Mouse (Mus musculus): Measurements from ENCODE around the gene Cdh18.
"Not testable (repeated sequence)": the region's sequence is repeated elsewhere in the genome, so short reads cannot be mapped to it uniquely, and the experiment has no call there.

The Cdh18 gene

DNA sequence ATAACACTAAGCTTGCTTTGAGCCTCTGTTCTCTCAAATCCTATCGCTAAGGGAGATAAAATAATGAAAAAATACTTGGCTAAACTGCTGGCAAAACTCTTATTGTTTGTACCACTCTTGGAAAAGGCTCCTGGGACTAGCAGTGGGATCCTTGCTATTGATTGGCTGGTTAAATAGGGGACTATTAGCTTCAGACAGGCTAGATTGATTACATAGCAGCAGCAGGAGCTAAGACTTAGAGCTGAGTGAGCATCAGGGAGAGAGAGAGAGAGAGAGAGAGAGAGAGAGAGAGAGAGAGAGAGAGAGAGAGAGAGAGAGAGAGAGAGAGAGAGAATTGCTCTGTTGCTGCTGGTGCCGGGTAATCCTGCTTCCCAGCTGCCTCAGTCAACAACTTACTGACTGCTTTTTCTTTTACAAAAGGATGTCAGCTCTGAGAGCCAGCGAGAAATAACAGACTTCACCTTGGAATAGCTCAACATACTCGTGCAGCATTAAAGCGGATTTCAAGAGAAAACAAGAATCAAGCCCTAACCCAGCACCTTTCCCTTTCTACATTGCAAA lies at the start of gene Cdh18:
Gene Cdh18 (plus strand): TSS at position 312 of the 561 bp plus-strand sequence.
- DNase-seq (ENCODE audit: low read depth, low spot score), result no peak

DNA sequence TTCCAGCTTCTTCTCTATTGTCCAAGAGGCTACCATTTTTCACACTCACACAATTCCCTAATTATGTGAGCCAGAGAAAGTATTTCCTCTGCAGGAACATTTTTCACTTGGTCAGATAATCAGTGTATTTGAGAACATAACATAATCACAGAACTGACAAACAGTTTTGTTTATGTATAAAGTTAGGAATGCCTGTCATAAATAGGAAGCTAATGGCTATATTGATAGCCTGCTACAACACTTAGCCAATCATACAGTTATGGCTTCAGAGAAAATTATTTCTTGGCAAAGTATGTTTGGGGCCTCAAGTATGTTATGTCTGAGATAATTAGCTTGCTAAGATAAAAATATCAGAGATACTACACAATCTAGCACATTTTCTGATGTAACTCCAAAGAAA lies 37.6 kb upstream of the Cdh18 start:
- DNase-seq (ENCODE audit: low read depth, low spot score), result no peak

DNA sequence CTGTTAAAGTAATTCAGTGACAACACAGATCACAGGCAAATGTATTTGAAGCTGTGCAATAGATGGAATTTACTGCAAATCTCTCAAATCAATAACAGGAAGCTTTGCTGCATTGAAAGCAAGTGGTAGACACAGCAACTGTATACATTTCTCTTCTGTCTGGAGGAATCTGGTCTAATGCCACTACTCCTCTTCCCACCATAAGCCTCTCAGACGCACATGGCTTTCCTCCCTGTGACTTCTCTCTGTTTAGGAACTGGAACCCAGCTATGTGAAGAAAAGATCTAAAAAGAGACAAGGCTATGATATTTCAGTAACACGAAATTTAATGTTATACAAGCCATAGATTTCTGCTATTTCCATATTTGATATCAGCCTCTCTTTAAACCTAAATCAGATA lies 13.0 kb upstream of the Cdh18 start:
- no peak for DNase-seq (ENCODE audit: low read depth, low spot score)

DNA sequence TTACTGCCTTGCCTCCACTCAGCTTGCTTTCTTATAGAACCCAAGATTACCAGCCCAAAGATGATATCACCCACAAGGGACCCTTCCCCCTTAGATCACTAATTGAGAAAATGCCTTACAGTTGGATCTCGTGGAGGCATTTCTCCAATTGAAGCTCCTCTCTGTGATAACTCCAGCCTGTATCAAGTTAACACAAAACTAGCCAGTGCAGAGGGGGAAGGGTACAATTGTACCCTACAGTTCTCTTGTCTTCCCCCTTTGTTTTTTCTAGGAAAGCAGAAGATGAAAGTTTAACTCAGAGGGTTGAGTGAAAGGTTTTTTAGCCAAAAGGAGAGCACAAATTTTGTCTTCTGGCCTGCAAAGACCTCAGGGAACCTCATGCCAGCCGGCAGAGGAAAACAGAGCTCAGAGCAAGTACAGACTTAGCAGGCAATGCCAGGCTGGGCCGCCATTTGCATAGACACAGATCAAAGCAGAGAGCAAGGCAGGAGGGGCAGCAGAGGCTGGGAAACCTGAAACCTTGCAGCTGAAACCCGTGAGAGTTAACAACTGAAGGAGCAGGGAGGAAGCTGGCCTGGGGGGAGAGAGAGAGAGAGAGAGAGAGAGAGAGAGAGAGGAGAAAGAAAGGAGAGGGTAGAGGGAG lies 29.3 kb downstream of the Cdh18 start:
- peak; percentile 45 for DNase-seq (ENCODE audit: low read depth, low spot score)

DNA sequence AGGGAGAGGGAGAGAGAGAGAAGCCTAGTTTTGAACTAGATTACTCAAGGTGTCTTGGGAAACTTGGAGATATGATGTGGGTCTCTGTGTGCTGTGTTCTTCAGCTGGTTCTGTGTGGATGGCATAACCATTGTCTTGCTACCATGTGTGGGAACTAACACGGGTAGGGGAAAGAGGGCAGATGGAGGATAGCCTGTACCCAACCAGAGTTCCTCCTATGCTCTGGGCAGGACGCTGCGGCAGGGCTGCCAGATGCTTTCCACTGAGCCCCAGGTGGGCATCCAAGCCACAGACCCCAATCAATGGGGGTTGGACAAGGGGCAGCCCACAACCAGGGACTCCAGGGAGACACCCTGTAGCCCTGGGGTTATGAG lies 29.8 kb downstream of the Cdh18 start:
- no peak for DNase-seq (ENCODE audit: low read depth, low spot score)

DNA sequence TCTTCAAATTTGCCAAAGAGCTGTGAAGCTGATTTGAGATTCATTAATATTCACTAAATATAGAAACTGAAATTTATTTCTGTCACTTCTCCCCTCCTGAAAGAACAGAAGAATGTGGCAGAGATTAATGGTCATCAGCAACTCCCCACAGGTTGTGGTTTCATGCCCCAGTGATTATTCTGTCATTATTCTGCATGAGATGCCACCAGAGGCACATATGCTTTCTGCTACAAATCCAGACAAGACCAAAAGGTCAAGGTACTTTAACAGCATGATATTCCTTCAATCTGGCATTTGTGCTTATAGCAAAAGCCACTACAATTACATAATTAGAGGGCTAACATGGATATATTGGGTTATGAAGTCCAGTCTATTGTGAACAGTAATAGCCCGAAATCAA lies 35.8 kb downstream of the Cdh18 start:
- DNase-seq (ENCODE audit: low read depth, low spot score), result peak; percentile 39

DNA sequence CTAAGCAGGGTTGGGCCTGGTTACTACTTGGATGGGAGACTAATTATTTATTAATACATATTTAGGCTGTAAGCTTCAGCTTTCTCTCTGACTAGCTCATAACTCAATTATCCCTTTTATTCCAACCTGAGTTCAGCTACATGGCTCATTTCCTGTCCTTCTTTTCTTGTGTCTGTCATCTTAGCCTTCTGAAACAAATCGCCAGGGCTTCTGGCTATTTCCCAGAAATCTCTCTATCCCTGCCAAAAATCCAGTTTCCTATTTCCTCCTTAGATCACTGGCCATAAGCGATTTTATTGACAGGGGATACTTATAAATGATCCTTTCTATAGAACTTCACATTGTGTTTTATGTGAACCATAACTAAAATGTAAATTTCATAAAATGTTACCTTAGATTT lies 167.6 kb downstream of the Cdh18 start:
- DNase-seq (ENCODE audit: low read depth, low spot score), result no peak

DNA sequence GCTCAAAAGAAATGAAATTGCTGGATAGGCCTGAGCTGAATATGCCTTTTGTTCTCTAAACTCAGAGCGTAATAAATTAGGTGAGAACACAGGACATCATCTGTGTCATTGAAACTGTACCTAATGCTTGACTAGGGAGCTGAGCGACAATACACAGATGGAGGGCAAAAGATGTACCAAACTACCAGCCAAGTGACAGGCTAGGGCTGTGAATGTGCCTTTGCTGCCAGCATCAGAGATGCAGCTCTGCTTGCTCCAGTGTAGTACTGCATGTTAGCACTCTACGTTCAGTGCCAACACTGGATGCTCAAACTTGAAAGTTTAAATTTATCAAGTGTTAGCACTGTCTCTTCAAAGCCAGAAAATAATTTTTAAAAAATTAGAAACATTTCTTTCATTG lies 168.9 kb downstream of the Cdh18 start:
- peak; percentile 46 for DNase-seq (ENCODE audit: low read depth, low spot score)

DNA sequence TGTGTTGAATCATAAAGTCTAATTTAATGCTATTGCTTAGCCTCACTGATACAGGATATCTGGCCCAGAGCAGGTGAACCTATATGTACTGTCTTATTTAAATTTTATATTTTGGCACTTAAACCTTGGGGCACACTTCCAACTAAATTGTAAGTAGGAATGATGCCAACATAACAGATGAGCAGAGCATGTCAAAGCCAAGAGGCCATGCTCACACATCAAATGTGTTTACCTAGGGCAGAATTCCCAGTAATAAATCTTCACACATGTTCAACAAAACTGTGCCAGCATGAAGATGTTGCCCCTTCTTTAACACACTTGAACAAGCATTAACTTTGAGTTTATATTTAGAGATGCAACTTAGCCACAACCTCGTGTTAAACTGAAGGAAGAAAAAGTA lies 177.8 kb downstream of the Cdh18 start:
- no peak for DNase-seq (ENCODE audit: low read depth, low spot score)

DNA sequence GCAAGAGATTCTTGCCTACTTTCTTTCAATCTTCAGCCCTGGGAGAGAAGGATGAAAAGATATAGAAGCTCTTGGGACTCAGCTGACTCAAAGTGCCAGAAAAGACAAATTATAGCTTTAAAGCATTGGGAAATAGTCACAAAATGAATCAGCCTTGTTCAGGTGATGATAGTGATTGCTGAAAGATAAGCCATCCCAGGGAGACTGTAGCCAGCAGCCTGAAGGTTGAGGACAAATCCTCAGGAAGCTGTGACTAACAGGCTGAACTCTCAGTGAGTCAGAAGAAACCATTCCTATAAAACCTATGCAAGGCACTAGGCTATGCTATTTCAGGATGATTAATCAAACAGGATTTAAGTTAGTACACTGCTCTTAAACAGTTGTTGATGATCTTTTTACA lies 184.2 kb downstream of the Cdh18 start:
- no peak for DNase-seq (ENCODE audit: low read depth, low spot score)

DNA sequence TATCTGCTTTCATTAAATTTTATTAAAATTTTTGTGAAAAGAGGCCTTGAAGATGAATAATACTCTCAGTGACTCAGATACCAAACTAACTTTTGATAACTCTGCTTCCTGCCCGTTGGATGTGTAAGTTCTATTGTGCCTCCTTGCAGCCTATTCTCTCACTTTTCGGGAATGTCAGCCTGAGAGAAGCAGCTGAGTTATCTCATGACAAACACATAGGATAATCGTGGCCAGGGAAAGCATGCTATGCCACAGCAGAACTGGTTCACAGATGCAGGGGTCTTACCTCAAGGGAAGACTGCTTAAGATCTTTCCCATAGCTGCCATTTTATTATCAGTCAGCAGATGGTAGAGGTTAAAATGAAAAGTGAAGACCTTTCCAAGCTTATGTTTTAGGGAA lies 187.3 kb downstream of the Cdh18 start:
- DNase-seq (ENCODE audit: low read depth, low spot score), result no peak

DNA sequence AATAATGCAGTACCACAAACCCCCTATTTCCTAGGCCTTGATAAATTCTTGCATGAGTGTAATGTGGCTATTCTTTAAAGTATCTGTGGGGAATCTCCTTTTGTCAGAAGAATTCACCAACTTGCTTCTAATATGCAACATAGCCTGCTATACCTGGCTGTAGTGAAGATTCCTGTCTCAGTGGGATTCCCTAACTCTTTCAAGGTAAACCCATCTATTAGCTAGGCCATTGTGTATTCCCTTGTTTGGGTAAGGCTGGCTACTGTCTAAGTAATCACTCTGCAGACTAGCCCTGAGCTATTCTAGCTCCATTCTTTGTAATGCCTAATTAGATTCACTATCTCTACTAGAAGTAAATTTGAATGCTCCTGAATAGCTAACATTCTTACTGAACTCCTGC lies 212.4 kb downstream of the Cdh18 start:
- not testable (repeated sequence) for DNase-seq (ENCODE audit: low read depth, low spot score)

DNA sequence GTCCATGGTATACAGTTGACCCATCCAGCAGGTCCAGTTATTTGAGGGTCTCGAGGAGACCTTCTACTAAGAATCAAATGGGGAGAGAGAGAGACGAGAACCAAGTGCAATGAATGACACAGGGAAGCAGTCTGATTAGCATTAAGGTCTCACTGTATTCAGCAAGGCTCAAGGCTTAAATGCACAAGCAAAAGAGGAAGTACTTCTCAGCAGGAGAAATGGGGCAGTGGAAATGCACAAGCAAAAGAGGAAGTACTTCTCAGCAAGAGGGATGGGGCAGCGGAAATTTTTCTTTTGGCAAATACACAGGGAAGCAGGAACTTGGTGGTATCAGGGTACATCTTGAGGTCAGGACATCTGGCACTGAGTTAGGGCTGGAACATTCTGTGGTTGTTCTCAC lies 217.8 kb downstream of the Cdh18 start:
- not testable (repeated sequence) for DNase-seq (ENCODE audit: low read depth, low spot score)

DNA sequence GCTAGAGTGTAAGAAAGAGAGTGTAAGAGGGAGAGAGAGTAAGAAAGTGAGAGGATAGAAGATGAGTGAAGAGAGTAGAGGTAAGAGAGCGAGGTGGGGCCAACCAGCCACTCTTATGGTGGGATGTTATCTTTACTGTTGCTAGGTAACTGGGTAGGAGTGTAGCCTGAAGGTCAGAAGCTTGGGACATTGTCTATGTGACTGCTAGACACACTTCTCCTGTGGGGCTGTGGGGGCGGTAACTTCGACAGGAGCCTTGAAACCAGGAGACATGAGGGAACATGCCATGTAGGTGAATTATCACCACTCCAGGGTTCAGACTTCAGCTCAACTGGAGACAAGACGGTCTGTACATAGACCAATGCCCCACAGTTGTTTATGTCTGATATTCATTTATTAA lies 227.5 kb downstream of the Cdh18 start:
- no peak for DNase-seq (ENCODE audit: low read depth, low spot score)

DNA sequence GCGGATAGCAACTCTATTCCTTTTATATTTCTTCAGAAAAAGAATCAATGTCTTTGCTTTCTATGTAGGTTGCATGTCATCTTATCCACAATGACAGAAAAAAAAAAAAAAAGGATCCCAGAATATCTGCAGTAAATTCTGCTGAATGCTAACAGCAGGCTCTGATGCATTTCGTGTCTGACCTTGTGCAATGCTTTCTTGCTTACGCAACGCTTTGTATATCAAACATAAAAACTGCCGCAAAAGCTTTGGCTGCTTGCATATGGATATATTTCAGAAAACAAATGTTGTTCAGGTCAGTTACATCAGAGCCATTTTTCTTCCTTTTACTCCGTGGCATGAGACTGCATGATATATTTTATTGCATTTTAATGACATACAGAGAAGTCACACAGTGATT lies 240.9 kb downstream of the Cdh18 start:
- no peak for DNase-seq (ENCODE audit: low read depth, low spot score)

DNA sequence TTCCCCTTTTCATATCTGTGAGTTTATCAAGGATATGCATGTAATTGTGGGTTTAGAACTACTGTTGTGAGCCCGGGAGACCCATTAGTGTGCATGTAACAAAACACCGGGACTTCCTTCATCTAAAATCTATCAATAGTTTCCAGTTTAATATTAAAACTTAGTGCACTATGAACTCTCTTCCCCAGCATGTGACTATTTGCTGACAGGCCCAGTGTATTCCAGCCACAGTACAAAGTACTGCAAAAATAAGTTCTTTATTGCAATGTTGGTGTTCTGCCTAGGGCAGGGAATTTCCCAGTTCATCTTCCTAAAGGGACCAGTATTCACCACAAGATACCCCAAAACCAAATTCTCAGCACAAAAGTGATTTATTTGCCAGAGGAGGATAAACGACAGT lies 243.0 kb downstream of the Cdh18 start:
- no peak for DNase-seq (ENCODE audit: low read depth, low spot score)

DNA sequence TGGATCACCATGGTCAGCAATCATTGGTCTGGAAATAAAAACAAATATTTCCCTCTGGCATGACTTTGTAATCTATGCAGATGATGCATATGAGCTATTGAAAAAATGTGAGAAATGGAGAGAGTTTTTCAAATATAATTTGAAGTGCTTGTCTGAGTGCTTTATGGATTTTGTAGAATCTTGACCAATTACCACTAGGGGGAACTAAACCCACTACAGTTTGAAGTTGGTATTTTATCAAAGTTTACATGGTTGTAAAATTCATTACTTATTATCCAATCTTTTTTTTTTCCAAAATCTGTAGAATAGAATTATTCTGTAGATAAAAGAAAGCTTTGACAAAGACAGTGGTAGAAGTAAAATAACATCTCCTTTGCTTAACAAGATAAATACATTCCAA lies 284.3 kb downstream of the Cdh18 start:
- DNase-seq (ENCODE audit: low read depth, low spot score), result no peak

DNA sequence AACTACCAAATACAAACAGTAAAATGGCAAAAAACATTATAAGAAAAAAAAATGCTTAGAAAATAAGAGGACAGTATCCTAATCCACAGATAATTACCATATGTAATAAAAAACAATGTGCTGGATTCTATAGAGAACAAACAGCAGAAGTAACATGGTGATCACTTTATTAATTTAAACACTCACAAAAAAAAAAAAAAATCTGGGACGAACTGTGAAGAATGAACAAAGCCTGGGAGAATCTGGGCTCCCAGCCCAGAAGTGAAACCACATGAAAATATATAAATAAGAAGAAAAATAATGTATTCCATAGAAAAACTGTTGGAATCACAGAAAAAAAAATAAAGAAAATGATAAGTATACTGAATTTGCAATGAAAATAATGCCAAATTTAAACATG lies 288.4 kb downstream of the Cdh18 start:
- no peak for DNase-seq (ENCODE audit: low read depth, low spot score)

DNA sequence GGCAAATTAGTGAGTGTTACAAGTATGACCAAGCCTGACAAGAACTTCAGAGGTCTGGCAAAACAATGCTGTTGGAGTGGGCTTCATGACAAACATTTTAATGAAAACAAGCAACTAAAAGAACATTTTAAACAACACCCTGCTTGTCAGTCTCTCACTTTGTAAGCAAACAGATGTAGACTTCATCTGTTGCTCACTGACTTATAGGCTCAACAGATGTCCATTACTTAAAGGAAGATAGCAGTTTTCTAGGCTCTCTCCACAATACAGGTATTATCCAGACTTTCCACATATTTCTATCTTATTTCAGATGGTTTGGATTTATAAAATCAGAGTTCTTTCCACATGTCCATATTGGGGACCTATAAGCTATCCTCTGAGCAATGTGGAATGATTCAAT lies 308.9 kb downstream of the Cdh18 start:
- no peak for DNase-seq (ENCODE audit: low read depth, low spot score)

DNA sequence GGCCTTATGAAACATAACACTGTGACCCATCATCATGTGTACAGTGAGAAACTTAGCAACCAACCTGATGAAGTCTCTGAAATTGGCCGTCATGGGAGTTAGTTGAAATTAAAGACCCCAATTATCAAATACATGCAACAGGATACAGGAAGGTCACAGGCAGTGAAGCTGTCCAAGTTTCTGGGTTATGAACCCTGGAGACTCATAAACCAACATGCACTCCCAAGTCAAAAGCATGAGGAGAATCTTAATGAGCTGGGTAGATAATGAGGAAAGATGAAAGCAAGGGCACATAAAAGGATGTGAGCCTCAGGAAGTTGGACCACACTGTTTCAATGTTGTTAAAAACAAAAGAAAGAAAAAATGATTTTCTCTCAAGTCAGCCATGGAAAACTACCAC lies 321.9 kb downstream of the Cdh18 start:
- DNase-seq (ENCODE audit: low read depth, low spot score), result peak; percentile 4

DNA sequence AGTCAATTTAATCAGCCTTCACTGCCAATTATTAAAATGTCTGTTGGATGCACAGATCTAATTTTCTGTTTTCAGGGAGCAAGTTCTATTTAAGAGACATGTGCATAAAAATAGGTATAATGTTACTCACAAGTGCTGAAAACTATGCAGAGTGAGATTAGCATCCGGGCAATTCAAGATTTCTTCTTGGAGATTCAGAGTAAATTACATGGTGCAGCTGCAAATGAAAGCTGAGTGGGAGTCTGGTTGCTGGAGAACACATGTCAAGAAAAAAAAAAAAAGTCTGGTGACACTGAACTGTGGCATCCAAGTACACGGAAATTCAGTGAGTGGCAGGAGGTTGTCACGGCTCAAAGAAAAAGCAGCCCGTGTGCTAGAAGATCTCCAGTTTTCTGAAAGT lies 348.9 kb downstream of the Cdh18 start:
- no peak for DNase-seq (ENCODE audit: low read depth, low spot score)

DNA sequence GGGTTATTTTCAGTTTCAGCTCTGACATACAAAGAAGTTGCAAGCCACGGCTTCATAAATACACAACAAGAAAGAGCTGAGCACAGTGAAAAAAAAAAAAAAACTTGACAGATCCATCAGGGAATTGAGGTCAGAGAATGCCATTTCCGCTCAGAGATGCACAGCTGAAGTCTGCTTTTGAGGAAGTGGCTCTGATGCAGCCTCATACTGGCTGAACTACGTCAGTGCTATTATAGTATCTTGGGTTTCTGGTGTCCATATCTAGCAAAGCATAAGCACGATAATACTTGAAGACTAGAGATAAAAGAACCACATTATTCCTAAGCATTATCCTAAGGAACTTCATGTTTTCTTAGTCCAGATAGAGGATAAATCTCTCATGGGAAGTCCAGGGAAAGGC lies 349.4 kb downstream of the Cdh18 start:
- no peak for DNase-seq (ENCODE audit: low read depth, low spot score)

DNA sequence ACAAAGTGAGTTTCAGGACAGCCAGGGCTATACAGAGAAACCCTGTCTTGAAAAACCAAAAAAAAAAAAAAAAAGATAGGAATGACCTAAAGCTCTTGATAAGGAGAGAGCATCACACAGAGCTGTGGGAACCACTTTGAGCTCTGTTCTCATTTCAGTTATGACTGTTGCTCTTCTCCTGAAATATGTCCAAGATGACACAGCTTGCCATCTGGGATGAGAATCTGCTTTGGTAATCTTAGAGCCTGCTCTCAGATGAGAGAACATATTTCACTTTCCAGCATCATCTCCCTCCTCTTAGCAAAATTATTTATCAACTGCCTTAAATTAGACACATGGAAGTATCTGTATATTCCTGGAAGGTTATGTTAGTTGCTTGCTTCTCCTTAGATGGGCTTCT lies 365.6 kb downstream of the Cdh18 start:
- no peak for DNase-seq (ENCODE audit: low read depth, low spot score)

DNA sequence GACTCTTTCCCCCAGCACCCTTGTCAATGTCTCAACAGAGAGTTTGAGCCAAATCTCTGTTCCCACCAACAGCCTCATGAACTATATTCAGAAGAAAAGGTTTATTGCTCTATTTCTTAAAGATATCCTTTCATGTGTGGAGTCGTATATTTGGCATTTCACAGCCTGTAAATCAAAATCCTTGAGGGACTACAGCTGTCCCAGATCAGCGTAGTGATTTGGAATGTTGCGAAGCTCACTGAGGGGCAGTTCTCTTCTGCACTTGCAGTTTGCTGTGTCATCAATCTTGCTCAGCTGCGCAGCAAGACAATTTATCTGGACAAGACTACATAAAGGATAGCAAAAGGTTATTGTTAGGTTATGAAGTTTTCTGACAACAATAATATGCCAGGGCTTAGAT lies 385.5 kb downstream of the Cdh18 start:
- peak; percentile 37 for DNase-seq (ENCODE audit: low read depth, low spot score)
